Mouse (Mus musculus) cerebellum, adult 2 months (tissue): ENCODE results near the gene Rabep1. TPM values are rescaled to one million over a fixed set of nuclear protein-coding genes. Genes with fewer than 3 reads are reported as not detected.
A peak's percentile ranks its signal among the peaks of the same experiment; 100 is the strongest.

Experiments
- DNase-seq, 2 experiments: peaks; one replicate each; pipeline ENCODE4 v3.0.0; 2021
- H3K27ac ChIP-seq: fragments of 200-500 bp; 2 replicates; pipeline ENCODE4 v1.5.1; 2012; ENCODE audit warnings: low read length, control low read depth, inconsistent platforms; ENCODE audit not compliant: insufficient read depth
- H3K27me3 ChIP-seq: fragments of 200-500 bp; 2 replicates; pipeline ENCODE4 v1.6.1; 2012; ENCODE audit warnings: inconsistent platforms, mild to moderate bottlenecking, low read length, moderate library complexity; ENCODE audit not compliant: control insufficient read depth, insufficient read depth
- H3K4me1 ChIP-seq: fragments of 200-500 bp; 2 replicates; pipeline ENCODE4 v1.6.1; 2011; ENCODE audit warnings: low read length; ENCODE audit not compliant: control insufficient read depth, insufficient read depth
- H3K4me3 ChIP-seq: fragments of 200-500 bp; replicated peaks from 2 replicates; pipeline ENCODE3; 2011; ENCODE audit warnings: mild to moderate bottlenecking, low read depth, low read length, control low read depth; ENCODE audit not compliant: insufficient read depth
- CTCF ChIP-seq: fragments of 200-500 bp; IDR thresholded peaks from 2 replicates; pipeline ENCODE4 v1.5.1; 2011; ENCODE audit warnings: low read depth, mild to moderate bottlenecking, control low read depth, low read length, moderate library complexity, borderline replicate concordance; ENCODE audit not compliant: insufficient read depth
- POLR2A ChIP-seq: fragments of 200-500 bp; IDR thresholded peaks from 2 replicates; pipeline ENCODE4 v1.6.1; 2011; ENCODE audit warnings: low read length, control low read depth, borderline replicate concordance; ENCODE audit not compliant: insufficient read depth
- WGBS: fragments of 180-500 bp; shearing (Covaris S2); methylation state at CpG from one replicate; pipeline ENCODE4 v1.1.7; 2018; 5-methylcytosine and 5-hydroxymethylcytosine counted together
- polyA plus RNA-seq: library from polyadenylated mRNA; depleted of rRNA; stranded (reverse); fragments of >200 nt; gene quantifications from 2 replicates; pipeline ENCODE4 v1.2.3, GENCODE M21; 2012

Gene Rabep1
- polyA plus RNA-seq, 1 experiment: 35.9 TPM

GRCm38 (mm10) chr11:70865223-70865622 is 20.6 kb downstream of the Rabep1 start:
- no peak for TF ChIP-seq CTCF
- no peak for TF ChIP-seq POLR2A
- H3K27ac ChIP-seq: no peak overlapping the region
- 88% methylated on average over 2 of the region's 2 CpGs for WGBS

GRCm38 (mm10) chr11:70869263-70869662 is 24.7 kb downstream of the Rabep1 start:
- no peaks in the 10 kb centered on the region for H3K27me3 ChIP-seq
- TF ChIP-seq POLR2A (no peak), CTCF (no peak)
- H3K27ac ChIP-seq: no peak overlapping the region
- 58% methylated on average over 3 of the region's 3 CpGs for WGBS
- H3K4me3 ChIP-seq: no peak overlapping the region
- DNase-seq: no peak
- H3K4me1 ChIP-seq: peaks cover 7% of the 10 kb centered on the region; the same call in 1 of the 2 replicates

More at GRCm38 (mm10) chr11:70865223-70865622, 20.6 kb downstream of the Rabep1 start:
- H3K4me1 ChIP-seq: peaks cover 4% of the 10 kb centered on the region; the same call in 1 of the 2 replicates
- no peak for DNase-seq
- no peaks in the 10 kb centered on the region for H3K27me3 ChIP-seq
- no peak overlapping the region for H3K4me3 ChIP-seq

- no peak for DNase-seq
- TF ChIP-seq CTCF: no peak
- TF ChIP-seq POLR2A: no peak
- no peak overlapping the region for H3K27ac ChIP-seq
- H3K4me1 ChIP-seq: peaks cover 7% of the 10 kb centered on the region; the same call in 1 of the 2 replicates
- no peaks in the 10 kb centered on the region for H3K27me3 ChIP-seq
- 89% methylated on average over 2 of the region's 2 CpGs for WGBS
- no peak overlapping the region for H3K4me3 ChIP-seq
These were observed 25.2 kb downstream of the Rabep1 start for GRCm38 (mm10) chr11:70869811-70870210.

- no peaks in the 10 kb centered on the region for H3K27me3 ChIP-seq
- H3K27ac ChIP-seq: no peak overlapping the region
- H3K4me1 ChIP-seq: peaks cover 7% of the 10 kb centered on the region; the same call in 1 of the 2 replicates
- no peak overlapping the region for H3K4me3 ChIP-seq
- 52% methylated on average over 1 of the region's 1 CpGs for WGBS
- DNase-seq: peak; percentile 77 to 84
- no peak for TF ChIP-seq POLR2A
- no peak for TF ChIP-seq CTCF
These were observed 25.8 kb downstream of the Rabep1 start for GRCm38 (mm10) chr11:70870407-70870806.

- WGBS: 89% methylated on average over 1 of the region's 1 CpGs
- Histone ChIP-seq H3K4me1 (peaks cover 7% of the 10 kb centered on the region; the same call in 1 of the 2 replicates), H3K27ac (no peak overlapping the region), H3K4me3 (no peak overlapping the region), H3K27me3 (no peaks in the 10 kb centered on the region)
- DNase-seq: no peak
- TF ChIP-seq POLR2A (no peak), CTCF (no peak)
These were observed 26.5 kb downstream of the Rabep1 start for GRCm38 (mm10) chr11:70871110-70871509.

GRCm38 (mm10) chr11:70871766-70872330 is 27.3 kb downstream of the Rabep1 start:
- Histone ChIP-seq H3K27ac (no peak overlapping the region), H3K4me3 (no peak overlapping the region), H3K4me1 (peaks cover 7% of the 10 kb centered on the region; the same call in 1 of the 2 replicates), H3K27me3 (no peaks in the 10 kb centered on the region)
- no peak for TF ChIP-seq POLR2A
- no peak for TF ChIP-seq CTCF
- peak in 1 of 2 experiments; percentile 17 for DNase-seq
- WGBS: 69% methylated on average over 3 of the region's 3 CpGs

GRCm38 (mm10) chr11:70873846-70874613 is 29.5 kb downstream of the Rabep1 start:
- no peak overlapping the region for H3K4me3 ChIP-seq
- WGBS: 81% methylated on average over 1 of the region's 1 CpGs
- no peak for DNase-seq
- H3K27ac ChIP-seq: no peak overlapping the region
- H3K4me1 ChIP-seq: peaks cover 7% of the 10 kb centered on the region; the same call in 1 of the 2 replicates
- no peaks in the 10 kb centered on the region for H3K27me3 ChIP-seq
- TF ChIP-seq CTCF: no peak

GRCm38 (mm10) chr11:70877670-70878069 is 33.1 kb downstream of the Rabep1 start:
- no peak for TF ChIP-seq CTCF
- no peak for TF ChIP-seq POLR2A
- Histone ChIP-seq H3K4me3 (no peak overlapping the region), H3K4me1 (peaks cover 3% of the 10 kb centered on the region; the same call in 1 of the 2 replicates), H3K27ac (no peak overlapping the region), H3K27me3 (no peaks in the 10 kb centered on the region)
- WGBS: 92% methylated on average over 7 of the region's 7 CpGs
- DNase-seq: no peak

- Histone ChIP-seq H3K4me3 (no peak overlapping the region), H3K27me3 (no peaks in the 10 kb centered on the region), H3K4me1 (no peaks in the 10 kb centered on the region), H3K27ac (no peak overlapping the region)
- TF ChIP-seq POLR2A: no peak
- TF ChIP-seq CTCF: no peak
- no peak for DNase-seq
- 94% methylated on average over 3 of the region's 3 CpGs for WGBS
These were observed 38.4 kb downstream of the Rabep1 start for GRCm38 (mm10) chr11:70882905-70883430.
